Mouse (Mus musculus) megakaryocyte, embryonic 14.5 days (primary cell): ENCODE measurements around the gene Slc4a4. TPM values are rescaled to one million over a fixed set of nuclear protein-coding genes. Genes with fewer than 3 reads are reported as not detected.

Experiments
- H3K27me3 ChIP-seq: replicated peaks from 2 replicates; pipeline ENCODE3; 2012; ENCODE audit warnings: inconsistent platforms
- H3K36me3 ChIP-seq: replicated peaks from 2 replicates; pipeline ENCODE3; 2012; ENCODE audit warnings: low read length, inconsistent platforms, mixed read lengths
- H3K4me1 ChIP-seq: 2 replicates; pipeline ENCODE4 v1.6.1; 2012; ENCODE audit warnings: inconsistent platforms
- H3K4me3 ChIP-seq: replicated peaks from 2 replicates; pipeline ENCODE3; 2012; ENCODE audit warnings: moderate library complexity, mild to moderate bottlenecking, inconsistent platforms
- H3K9me3 ChIP-seq: 2 replicates; pipeline ENCODE4 v1.6.1; 2012; ENCODE audit warnings: inconsistent platforms
- FLI1 ChIP-seq: IDR thresholded peaks from 2 replicates; pipeline ENCODE4 v1.6.1; 2012; ENCODE audit warnings: low read length, inconsistent platforms, mixed read lengths
- GATA1 ChIP-seq: IDR thresholded peaks from 3 replicates; pipeline ENCODE4 v1.6.1; 2012; ENCODE audit warnings: mixed read lengths, low read length, inconsistent platforms, borderline replicate concordance
- polyA plus RNA-seq: library from polyadenylated mRNA; stranded (reverse); fragments of >175 nt; gene quantifications from 2 replicates; pipeline ENCODE4 v1.2.3, GENCODE M21; 2012; ENCODE audit warnings: low replicate concordance; ENCODE audit not compliant: insufficient read depth

Slc4a4 gene
- polyA plus RNA-seq, 1 experiment: not detected

DNA sequence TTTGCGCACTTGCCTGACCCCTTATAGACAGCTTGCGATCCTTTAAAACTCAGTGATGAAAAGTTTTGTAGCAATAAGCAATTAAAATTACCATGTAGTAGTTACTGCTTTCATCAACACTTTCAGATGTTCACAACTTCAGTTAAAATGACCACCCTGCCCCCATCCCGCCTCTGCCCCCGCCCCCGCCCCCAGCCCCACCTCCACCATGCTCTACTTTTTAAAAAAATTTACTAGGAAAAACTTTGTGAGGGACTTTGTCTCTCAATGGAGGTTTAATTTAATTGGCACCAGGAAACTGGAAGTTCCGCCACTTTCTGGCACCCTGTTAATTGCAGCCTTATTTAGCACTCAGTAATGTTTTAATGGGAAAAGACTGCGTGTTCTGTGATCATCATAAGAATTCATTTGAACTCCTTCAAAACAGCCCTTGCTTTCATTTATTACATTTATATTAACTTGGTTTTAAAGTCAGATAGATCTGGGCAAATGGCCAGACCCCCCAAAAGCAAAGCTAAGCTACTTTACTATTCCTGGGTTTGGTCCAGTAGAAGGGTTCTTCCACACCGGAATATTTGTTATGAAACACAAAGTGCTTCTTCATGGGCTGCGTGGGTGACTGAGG is 337.2 kb downstream of the Slc4a4 start:
- no peaks in the 10 kb centered on the region for H3K27me3 ChIP-seq
- H3K9me3 ChIP-seq: peaks cover 3% of the 10 kb centered on the region; the same call in 1 of the 2 replicates
- no peaks in the 10 kb centered on the region for H3K36me3 ChIP-seq
- H3K4me3 ChIP-seq: no peak overlapping the region
- TF ChIP-seq GATA1: no peak
- no peak for TF ChIP-seq FLI1
- no peaks in the 10 kb centered on the region for H3K4me1 ChIP-seq

DNA sequence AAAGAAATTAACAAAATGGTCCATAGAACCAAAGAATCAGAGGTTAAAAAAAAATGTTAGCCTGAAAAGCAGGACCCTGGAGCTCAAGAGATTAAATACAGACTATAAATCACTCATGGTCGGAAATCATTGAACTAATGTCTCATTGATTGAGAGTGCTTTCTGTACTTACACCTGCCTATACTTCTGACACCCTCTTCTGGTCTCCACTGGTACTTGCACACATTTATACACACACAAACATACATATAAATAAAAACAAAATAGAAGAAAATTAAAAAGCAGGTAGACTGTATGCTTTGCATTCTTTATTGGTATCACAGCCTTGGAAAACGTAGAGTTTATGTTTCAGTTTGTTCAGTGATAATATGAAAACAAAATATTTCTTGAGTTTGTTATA is 341.3 kb downstream of the Slc4a4 start:
- H3K36me3 ChIP-seq: no peaks in the 10 kb centered on the region
- no peaks in the 10 kb centered on the region for H3K27me3 ChIP-seq
- TF ChIP-seq GATA1: no peak
- TF ChIP-seq FLI1: no peak
- H3K9me3 ChIP-seq: peaks cover 3% of the 10 kb centered on the region; the same call in 1 of the 2 replicates
- H3K4me3 ChIP-seq: no peak overlapping the region
- no peaks in the 10 kb centered on the region for H3K4me1 ChIP-seq

DNA sequence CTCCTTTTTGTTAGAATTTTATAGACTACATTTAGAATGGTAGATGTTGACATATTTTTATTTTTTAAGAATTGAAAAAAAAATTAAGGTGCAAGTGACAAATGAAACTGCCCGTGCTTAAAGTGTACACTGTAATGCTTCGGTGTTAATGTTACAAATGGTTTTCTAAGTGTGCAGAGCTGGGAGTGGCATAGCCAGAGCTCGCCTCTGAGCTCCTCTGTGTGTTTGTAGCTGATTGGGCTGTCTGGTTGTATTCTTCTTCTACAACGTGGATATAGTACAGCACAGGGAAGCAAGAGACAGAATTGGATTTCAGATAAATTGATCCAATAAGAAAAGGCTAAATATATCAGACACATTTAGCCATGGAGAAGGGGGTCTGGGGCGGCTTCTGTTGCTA is 343.0 kb downstream of the Slc4a4 start:
- H3K27me3 ChIP-seq: no peaks in the 10 kb centered on the region
- no peaks in the 10 kb centered on the region for H3K4me1 ChIP-seq
- no peak overlapping the region for H3K4me3 ChIP-seq
- TF ChIP-seq GATA1: no peak
- no peak for TF ChIP-seq FLI1
- no peaks in the 10 kb centered on the region for H3K36me3 ChIP-seq
- H3K9me3 ChIP-seq: peaks cover 3% of the 10 kb centered on the region; the same call in 1 of the 2 replicates

DNA sequence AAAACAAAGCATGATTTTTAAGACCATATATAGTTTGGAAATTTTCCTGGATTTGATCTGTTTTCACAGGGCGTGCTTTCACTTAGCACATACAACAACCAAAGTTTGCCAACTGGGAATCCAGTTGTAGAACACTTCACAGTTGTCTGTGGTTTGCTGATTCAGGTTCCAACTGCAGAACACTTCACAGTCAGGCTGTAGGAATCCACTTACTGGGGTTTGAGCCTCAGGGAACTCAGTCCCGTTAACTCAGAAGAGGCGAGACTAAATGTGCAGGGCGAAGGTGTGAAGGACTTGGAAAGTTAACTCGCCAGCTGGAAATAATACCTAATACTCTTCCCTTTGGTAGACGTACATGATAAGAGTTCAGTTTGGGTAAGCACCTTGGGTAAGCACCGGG is 345.7 kb downstream of the Slc4a4 start:
- Histone ChIP-seq H3K4me3 (no peak overlapping the region), H3K9me3 (no peaks in the 10 kb centered on the region), H3K4me1 (no peaks in the 10 kb centered on the region), H3K27me3 (no peaks in the 10 kb centered on the region), H3K36me3 (no peaks in the 10 kb centered on the region)
- no peak for TF ChIP-seq GATA1
- no peak for TF ChIP-seq FLI1

DNA sequence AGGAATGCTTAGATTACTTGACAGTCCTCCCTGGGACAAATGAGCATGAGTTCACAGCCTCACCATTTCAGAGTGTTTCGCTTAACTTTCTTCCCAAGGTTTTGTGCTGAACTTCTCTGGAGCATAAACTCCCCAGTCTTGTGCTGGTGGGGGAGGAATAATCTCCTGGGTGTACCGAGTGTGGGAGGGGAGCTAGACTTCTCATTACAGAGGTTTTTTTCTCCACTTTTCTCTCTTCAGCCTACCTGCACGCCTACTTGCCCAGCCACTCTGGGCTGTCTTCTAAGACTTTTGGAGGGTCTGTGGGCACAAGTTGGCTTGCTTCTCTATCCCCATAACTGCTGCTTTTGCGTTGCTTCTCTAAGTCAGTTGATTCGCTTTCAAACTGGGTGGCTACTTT is 365.2 kb downstream of the Slc4a4 start:
- TF ChIP-seq GATA1 (no peak), FLI1 (no peak)
- no peaks in the 10 kb centered on the region for H3K36me3 ChIP-seq
- H3K4me3 ChIP-seq: no peak overlapping the region
- H3K27me3 ChIP-seq: no peaks in the 10 kb centered on the region
- H3K9me3 ChIP-seq: peaks cover 9% of the 10 kb centered on the region; the same call in 1 of the 2 replicates
- no peaks in the 10 kb centered on the region for H3K4me1 ChIP-seq

DNA sequence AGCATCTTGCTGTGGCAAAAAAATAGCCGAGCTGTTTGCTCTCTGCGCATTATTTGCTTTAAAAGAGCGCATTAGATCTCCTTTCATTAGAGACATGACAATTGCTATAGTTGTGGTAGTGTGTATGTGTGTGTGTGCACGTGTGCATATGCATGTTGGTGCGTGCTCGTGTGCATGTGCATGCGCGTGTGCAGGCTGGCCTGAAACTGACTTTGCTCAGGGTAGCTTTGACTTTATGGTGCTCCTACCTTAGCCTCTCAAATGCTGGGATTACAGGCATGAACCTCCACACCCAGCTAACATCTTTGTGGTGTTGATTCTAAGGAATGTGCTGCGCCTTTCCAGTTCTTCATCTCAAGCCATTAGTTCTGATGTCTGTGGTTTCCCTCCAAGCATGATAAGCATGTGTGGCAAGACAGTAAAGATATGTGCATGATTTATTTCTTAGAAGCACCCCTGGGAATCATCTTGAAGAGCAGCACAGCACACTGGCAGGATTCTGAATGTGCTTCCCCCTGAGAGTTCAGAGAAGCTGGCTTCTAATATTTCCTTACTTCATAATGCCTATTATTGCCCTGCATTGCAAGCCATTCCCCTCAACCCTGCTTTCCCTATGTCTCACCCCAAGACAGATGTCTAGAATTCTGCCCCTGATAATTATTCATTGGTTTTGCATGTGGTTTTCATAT is 373.3 kb downstream of the Slc4a4 start:
- TF ChIP-seq FLI1: no peak
- Histone ChIP-seq H3K27me3 (no peaks in the 10 kb centered on the region), H3K36me3 (no peaks in the 10 kb centered on the region), H3K4me1 (no peaks in the 10 kb centered on the region), H3K4me3 (no peak overlapping the region), H3K9me3 (peaks cover 5% of the 10 kb centered on the region; the same call in 1 of the 2 replicates)

DNA sequence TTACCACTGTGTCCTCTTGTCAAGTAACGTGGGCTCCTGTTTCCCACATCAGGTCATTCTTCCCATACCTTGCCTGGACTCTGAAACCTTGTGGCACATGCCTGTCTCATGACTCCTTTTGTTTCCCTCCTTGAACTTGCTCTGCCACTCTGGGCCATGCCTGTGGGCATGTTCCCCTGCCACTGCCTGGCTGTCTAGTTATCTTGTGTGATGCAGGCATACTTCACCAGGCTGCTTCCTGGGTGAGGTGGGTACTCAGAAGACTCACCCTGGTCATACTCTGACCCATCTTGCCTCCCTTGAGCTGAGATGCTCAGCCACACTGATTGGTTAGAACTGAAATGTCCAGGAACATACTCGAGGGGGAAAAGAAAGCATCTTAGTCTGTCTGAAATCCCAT is 390.4 kb downstream of the Slc4a4 start:
- Histone ChIP-seq H3K27me3 (no peaks in the 10 kb centered on the region), H3K9me3 (no peaks in the 10 kb centered on the region), H3K4me1 (no peaks in the 10 kb centered on the region), H3K4me3 (no peak overlapping the region), H3K36me3 (no peaks in the 10 kb centered on the region)
- TF ChIP-seq GATA1: no peak
- TF ChIP-seq FLI1: no peak

DNA sequence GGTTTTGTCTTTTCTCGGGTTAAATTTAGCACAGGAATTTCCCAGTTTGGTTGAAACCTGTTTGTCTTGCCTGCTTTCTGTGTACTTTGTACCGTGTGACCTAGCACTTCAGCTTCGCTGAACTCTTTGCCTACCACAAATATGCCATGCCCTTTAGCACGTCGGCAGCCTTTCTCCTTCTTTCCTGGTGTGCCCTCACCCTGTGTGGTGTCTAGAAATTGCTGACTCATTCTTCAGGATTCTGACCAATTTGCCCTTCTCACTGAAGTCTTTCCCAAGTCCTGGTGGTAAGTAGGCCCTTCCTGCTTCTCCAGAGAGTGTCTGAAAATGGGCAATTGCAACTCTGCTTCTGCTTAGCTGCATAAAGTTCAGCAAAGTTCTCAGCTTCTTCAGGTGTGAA is 391.0 kb downstream of the Slc4a4 start:
- H3K4me1 ChIP-seq: no peaks in the 10 kb centered on the region
- H3K9me3 ChIP-seq: no peaks in the 10 kb centered on the region
- no peak overlapping the region for H3K4me3 ChIP-seq
- no peaks in the 10 kb centered on the region for H3K36me3 ChIP-seq
- H3K27me3 ChIP-seq: no peaks in the 10 kb centered on the region
- no peak for TF ChIP-seq FLI1
- TF ChIP-seq GATA1: no peak

DNA sequence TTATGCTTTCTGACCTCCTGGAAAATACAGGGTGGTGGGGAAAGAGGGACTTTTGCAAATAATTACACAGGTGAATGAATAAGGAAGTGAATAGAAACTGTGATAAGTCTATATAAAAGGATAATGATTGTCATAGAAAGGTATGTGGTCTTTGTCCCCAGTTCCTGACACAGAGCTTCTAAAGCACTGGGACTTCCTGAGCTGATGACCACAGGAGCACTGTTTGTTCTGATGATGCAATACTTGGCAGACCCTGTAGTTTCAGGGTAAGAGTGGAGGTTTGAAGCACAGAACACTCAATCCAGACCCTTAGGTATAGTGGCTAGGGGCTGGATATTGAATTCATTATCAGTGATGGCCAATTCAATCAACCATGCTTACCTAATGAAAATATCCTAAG is 391.7 kb downstream of the Slc4a4 start:
- no peaks in the 10 kb centered on the region for H3K9me3 ChIP-seq
- TF ChIP-seq GATA1 (no peak), FLI1 (no peak)
- H3K27me3 ChIP-seq: no peaks in the 10 kb centered on the region
- no peak overlapping the region for H3K4me3 ChIP-seq
- no peaks in the 10 kb centered on the region for H3K36me3 ChIP-seq
- H3K4me1 ChIP-seq: no peaks in the 10 kb centered on the region

DNA sequence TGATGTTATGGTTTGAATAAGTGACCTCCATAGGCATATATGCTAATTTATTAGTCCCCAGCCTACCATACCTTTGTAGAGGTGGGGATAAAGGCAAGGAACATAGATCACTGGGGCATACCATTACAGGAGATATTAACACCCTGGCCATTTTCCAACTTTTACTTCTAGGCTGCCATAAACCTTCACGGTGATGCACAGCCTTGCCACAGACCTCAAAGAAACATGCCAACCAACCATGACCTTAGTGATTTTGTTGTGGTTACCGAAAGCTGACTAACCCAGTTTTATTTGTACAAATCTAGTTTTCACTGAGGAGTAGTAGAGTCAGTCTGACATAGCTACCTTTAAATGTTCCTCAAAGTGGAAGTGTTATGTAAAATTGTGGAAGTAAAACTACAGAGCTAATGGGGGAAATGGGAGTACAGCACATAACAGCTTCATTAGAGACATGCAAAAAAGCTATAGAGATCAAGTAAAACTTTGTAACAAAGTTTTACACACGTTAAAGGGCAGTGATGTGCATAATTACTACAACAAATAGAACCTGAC is 393.8 kb downstream of the Slc4a4 start:
- H3K27me3 ChIP-seq: no peaks in the 10 kb centered on the region
- no peaks in the 10 kb centered on the region for H3K36me3 ChIP-seq
- no peak for TF ChIP-seq FLI1
- TF ChIP-seq GATA1: no peak

More for the DNA sequence above, 393.8 kb downstream of the Slc4a4 start:
- Histone ChIP-seq H3K9me3 (no peaks in the 10 kb centered on the region), H3K4me3 (no peak overlapping the region), H3K4me1 (no peaks in the 10 kb centered on the region)

Other genes starting within 250 kb of the Slc4a4 start
- 15.9 and 41.9 TPM in 2 replicates for gene Grsf1, start 210.6 kb upstream of the Slc4a4 start, polyA plus RNA-seq
- 20.8 and 22.0 TPM in 2 replicates for gene Mob1b, start 166.0 kb upstream of the Slc4a4 start, polyA plus RNA-seq
- 1.5 and 2.0 TPM in 2 replicates for gene Dck, start 121.8 kb upstream of the Slc4a4 start, polyA plus RNA-seq